Mouse (Mus musculus) cortical plate, adult 2 months (tissue): ENCODE data around the gene Klk1b4.
"Not testable (repeated sequence)": the region's sequence is repeated elsewhere in the genome, so short reads cannot be mapped to it uniquely, and the experiment has no call there.

Source experiments
- CTCF ChIP-seq: fragments of 200-500 bp; IDR thresholded peaks from 2 replicates; pipeline ENCODE4 v1.5.1; 2011; ENCODE audit warnings: mild to moderate bottlenecking, control low read depth, low read length; ENCODE audit not compliant: insufficient read depth; ENCODE audit errors: extremely low read depth
- POLR2A ChIP-seq: fragments of 200-500 bp; IDR thresholded peaks from 2 replicates; pipeline ENCODE4 v1.6.1; 2011; ENCODE audit warnings: mild to moderate bottlenecking, low read length, control low read depth; ENCODE audit not compliant: insufficient read depth; ENCODE audit errors: extremely low read depth

- not testable (repeated sequence) for TF ChIP-seq CTCF, POLR2A
Measured at GRCm38 (mm10) chr7:44221601-44222000, 14.4 kb downstream of the Klk1b4 start.
